Mouse (Mus musculus) C2C12 (cell line): ENCODE measurements around the gene Clp1. TPM values are rescaled to one million over a fixed set of nuclear protein-coding genes. Genes with fewer than 3 reads are reported as not detected.

Experiments used
- H3K27me3 ChIP-seq: one replicate; pipeline ENCODE4 v1.6.1; 2011; ENCODE audit not compliant: control insufficient read depth, insufficient read depth, insufficient read length
- H3K36me3 ChIP-seq: one replicate; pipeline ENCODE4 v1.6.1; 2011; ENCODE audit not compliant: control insufficient read depth, insufficient read depth
- H3K4me3 ChIP-seq: one replicate; pipeline ENCODE4 v1.5.1; 2011; ENCODE audit warnings: mild to moderate bottlenecking, control low read depth; ENCODE audit not compliant: poor library complexity, insufficient read depth, severe bottlenecking
- H3K79me2 ChIP-seq: one replicate; pipeline ENCODE4 v1.6.1; 2011; ENCODE audit not compliant: control insufficient read depth, insufficient read depth
- H3K79me3 ChIP-seq: one replicate; pipeline ENCODE4 v1.6.1; 2011; ENCODE audit warnings: low read depth, control low read depth
- H3ac ChIP-seq: one replicate; pipeline ENCODE3; 2011; ENCODE audit warnings: low read depth; ENCODE audit not compliant: control insufficient read depth, insufficient read length
- CEBPB ChIP-seq: IDR thresholded peaks from one replicate; pipeline ENCODE4 v1.6.1; 2011; ENCODE audit warnings: low read depth, mild to moderate bottlenecking, control low read depth, moderate library complexity
- CTCF ChIP-seq: IDR thresholded peaks from one replicate; pipeline ENCODE4 v1.5.1; 2011; ENCODE audit not compliant: control insufficient read depth, insufficient read depth, insufficient read length
- FOSL1 ChIP-seq: IDR thresholded peaks from one replicate; pipeline ENCODE4 v1.8.0; 2011; ENCODE audit warnings: mild to moderate bottlenecking, low read length; ENCODE audit not compliant: poor library complexity, insufficient read depth, severe bottlenecking
- MAX ChIP-seq: IDR thresholded peaks from one replicate; pipeline ENCODE4 v1.6.1; 2011; ENCODE audit warnings: mild to moderate bottlenecking, control low read depth
- MYOD1 ChIP-seq: IDR thresholded peaks from one replicate; pipeline ENCODE4 v1.6.1; 2011; ENCODE audit warnings: low read depth; ENCODE audit not compliant: control insufficient read depth, insufficient read length
- MYOG ChIP-seq: IDR thresholded peaks from one replicate; pipeline ENCODE4 v1.6.1; 2011; ENCODE audit not compliant: control insufficient read depth, insufficient read length; ENCODE audit errors: extremely low read depth
- USF1 ChIP-seq: IDR thresholded peaks from one replicate; pipeline ENCODE4 v1.6.1; 2011; ENCODE audit warnings: low read depth, mild to moderate bottlenecking, control low read depth, moderate library complexity
- polyA plus RNA-seq: library from polyadenylated mRNA; unstranded; fragments of >200 nt; fragmentation: generic; extraction: Trizol; gene quantifications from one replicate; pipeline ENCODE4 v1.2.1, GENCODE M21; 2012; ENCODE audit warnings: missing spikeins

Gene Clp1
- polyA plus RNA-seq, 1 experiment = 13.9 TPM

DNA sequence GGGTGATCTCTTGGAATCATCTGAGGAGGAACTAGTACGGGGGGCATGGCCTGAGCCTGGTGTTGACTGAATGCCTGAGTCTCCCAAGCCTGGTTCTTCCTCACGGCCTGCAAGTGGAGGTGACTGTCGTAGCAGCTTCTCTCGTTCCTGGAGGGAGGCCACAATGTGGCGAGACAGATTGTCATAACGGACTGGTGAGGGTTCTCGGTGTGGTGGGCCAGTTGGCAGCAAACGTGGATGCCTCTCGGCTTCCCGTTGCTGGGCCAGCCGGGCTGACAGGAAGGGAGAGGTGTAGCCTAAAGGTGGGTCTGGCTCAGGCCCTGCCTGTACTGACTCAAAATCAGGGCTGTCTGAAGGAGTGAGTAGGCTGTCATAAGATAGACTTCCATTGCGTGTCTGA lies 37.1 kb downstream of the Clp1 start:
- no peak overlapping the region for H3K4me3 ChIP-seq
- H3K27me3 ChIP-seq = no peaks in the 10 kb centered on the region
- H3ac ChIP-seq = no peak overlapping the region
- no peak for TF ChIP-seq MAX
- no peak for TF ChIP-seq CEBPB
- no peak for TF ChIP-seq USF1
- no peak for TF ChIP-seq CTCF
- TF ChIP-seq MYOD1 = no peak
- TF ChIP-seq FOSL1 = no peak
- no peak for TF ChIP-seq MYOG
- peaks cover 95% of the 10 kb centered on the region for H3K36me3 ChIP-seq
- H3K79me3 ChIP-seq = no peaks in the 10 kb centered on the region
- no peaks in the 10 kb centered on the region for H3K79me2 ChIP-seq

DNA sequence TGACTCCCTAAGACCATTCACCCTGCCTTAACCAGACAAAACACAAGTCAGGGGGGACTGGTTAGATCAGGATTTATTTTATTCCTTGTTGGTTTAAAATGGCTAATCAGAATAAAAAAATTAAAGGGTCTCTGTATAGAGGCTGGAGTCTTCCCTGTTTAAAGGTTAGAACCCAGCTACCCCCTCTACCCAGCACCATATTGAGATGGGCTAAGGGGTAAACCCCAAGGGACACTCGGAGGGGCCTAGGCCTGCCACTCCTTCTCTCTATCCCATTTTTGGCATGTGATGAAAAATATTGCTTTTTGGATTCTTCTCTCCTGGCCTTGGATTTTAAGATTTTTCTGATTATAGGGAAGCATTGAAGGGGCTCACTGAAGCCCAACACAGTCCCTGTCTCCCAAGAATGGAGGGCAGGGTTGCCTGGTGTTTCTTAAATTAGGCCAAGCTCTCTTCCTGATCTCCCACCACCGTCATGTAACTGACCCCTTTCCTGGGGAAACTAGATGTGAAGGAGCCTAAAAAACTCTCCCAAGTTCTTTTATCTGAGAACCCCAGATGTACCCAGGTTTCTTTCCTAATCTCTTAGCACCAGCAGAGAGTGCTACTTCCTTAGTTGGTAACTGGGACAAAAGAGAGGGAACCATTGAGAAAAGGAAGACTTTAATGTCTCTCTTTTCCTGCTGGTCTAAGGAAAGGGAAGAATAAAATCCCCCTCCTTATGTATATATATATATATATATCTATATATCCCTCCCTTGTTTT lies 38.9 kb downstream of the Clp1 start:
- H3K4me3 ChIP-seq = no peak overlapping the region
- H3K27me3 ChIP-seq = no peaks in the 10 kb centered on the region
- peaks cover 81% of the 10 kb centered on the region for H3K36me3 ChIP-seq
- TF ChIP-seq CTCF (no peak), FOSL1 (no peak), MYOD1 (no peak), MAX (no peak), MYOG (no peak), USF1 (no peak), CEBPB (no peak)
- H3K79me2 ChIP-seq = no peaks in the 10 kb centered on the region
- no peak overlapping the region for H3ac ChIP-seq
- no peaks in the 10 kb centered on the region for H3K79me3 ChIP-seq

DNA sequence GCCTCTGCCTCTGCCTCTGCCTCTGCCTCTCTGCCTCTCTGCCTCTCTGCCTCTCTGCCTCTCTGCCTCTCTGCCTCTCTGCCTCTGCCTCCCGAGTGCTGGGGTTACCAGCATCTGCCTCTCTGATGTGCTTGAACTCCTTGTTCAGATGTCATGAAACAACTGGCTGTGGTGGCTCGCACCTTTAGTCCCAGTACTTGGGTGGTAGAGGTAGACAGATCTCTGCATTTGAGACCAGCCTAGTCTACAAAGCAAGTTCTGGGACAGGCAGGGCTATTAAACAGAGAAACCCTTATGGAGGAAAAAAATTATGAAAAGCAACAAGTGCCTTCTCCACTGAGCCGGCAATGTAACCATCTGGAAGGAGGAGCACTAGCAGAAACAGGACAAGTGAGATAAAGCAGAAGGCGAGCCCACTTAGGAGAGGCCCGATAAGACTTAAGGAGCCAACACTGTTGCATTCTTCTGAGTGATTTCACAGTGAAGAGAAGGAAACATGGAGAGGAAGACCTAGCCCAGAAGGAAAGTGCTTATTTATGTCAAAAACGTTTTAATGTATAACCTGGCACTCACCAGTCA lies 44.5 kb downstream of the Clp1 start:
- H3K79me2 ChIP-seq = peaks cover 31% of the 10 kb centered on the region
- no peaks in the 10 kb centered on the region for H3K27me3 ChIP-seq
- no peak overlapping the region for H3K4me3 ChIP-seq
- no peak overlapping the region for H3ac ChIP-seq
- no peak for TF ChIP-seq MYOD1
- no peak for TF ChIP-seq FOSL1
- no peak for TF ChIP-seq MYOG
- no peak for TF ChIP-seq USF1
- TF ChIP-seq MAX = no peak
- no peak for TF ChIP-seq CEBPB
- TF ChIP-seq CTCF = no peak
- H3K79me3 ChIP-seq = peaks cover 15% of the 10 kb centered on the region
- peaks cover 35% of the 10 kb centered on the region for H3K36me3 ChIP-seq

- TF ChIP-seq MYOD1 (no peak), FOSL1 (no peak), CEBPB (no peak), CTCF (no peak), USF1 (no peak), MYOG (no peak), MAX (no peak)
- Histone ChIP-seq H3K36me3 (peaks cover 27% of the 10 kb centered on the region), H3K79me3 (peaks cover 25% of the 10 kb centered on the region), H3K4me3 (peak within 1 kb of the TSS; percentile 98), H3ac (peak within 1 kb of the TSS; percentile 79), H3K27me3 (no peaks in the 10 kb centered on the region), H3K79me2 (peaks cover 47% of the 10 kb centered on the region)
Measured at GRCm38 (mm10) chr2:84679016-84679415, 48.1 kb downstream of the Clp1 start, which contains the start of gene Tmx2. Gene Tmx2 (minus strand): TSS chr2:84679140.

GRCm38 (mm10) chr2:84677968-84678880 lies 48.9 kb downstream of the Clp1 start, which contains the start of the genes Gm28635 and Med19:
Gene Gm28635 (minus strand): TSS chr2:84678041.
Gene Med19 (plus strand): TSS chr2:84678402.
- no peak for TF ChIP-seq FOSL1
- TF ChIP-seq MYOD1 = no peak
- no peak for TF ChIP-seq MAX
- no peak for TF ChIP-seq USF1
- no peak for TF ChIP-seq CEBPB
- TF ChIP-seq MYOG = no peak
- no peak for TF ChIP-seq CTCF
- H3K79me2 ChIP-seq = peaks cover 47% of the 10 kb centered on the region
- H3K79me3 ChIP-seq = peaks cover 25% of the 10 kb centered on the region
- no peaks in the 10 kb centered on the region for H3K27me3 ChIP-seq
- peaks cover 28% of the 10 kb centered on the region for H3K36me3 ChIP-seq
- H3K4me3 ChIP-seq = peak within 1 kb of the TSS; percentile 98
- peak within 1 kb of the TSS; percentile 79 for H3ac ChIP-seq
